Mouse (Mus musculus) C2C12 (cell line): ENCODE measurements around the gene Wasf2.

Experiments used
- CEBPB ChIP-seq: IDR thresholded peaks from one replicate; pipeline ENCODE4 v1.6.1; 2011; ENCODE audit warnings: low read depth, mild to moderate bottlenecking, control low read depth, moderate library complexity
- CTCF ChIP-seq: IDR thresholded peaks from one replicate; pipeline ENCODE4 v1.5.1; 2011; ENCODE audit not compliant: control insufficient read depth, insufficient read depth, insufficient read length
- MYOD1 ChIP-seq: IDR thresholded peaks from one replicate; pipeline ENCODE4 v1.6.1; 2011; ENCODE audit warnings: low read depth; ENCODE audit not compliant: control insufficient read depth, insufficient read length

GRCm38 (mm10) chr4:133129931-133130889 is at the start of gene Wasf2:
- TF ChIP-seq CTCF, result no peak
- TF ChIP-seq CEBPB, result no peak
- TF ChIP-seq MYOD1, result no peak
